Mouse (Mus musculus) layer of hippocampus, adult 2 months (tissue): Measurements from ENCODE around the gene Lyst. TPM values are rescaled to one million over a fixed set of nuclear protein-coding genes. Genes with fewer than 3 reads are reported as not detected.
A peak's percentile ranks its signal among the peaks of the same experiment; 100 is the strongest.
"Not testable (repeated sequence)": the region's sequence is repeated elsewhere in the genome, so short reads cannot be mapped to it uniquely, and the experiment has no call there.

Source experiments
- DNase-seq, 2 experiments: peaks; one replicate each; pipeline ENCODE4 v3.0.0; 2022; ENCODE audit warnings: low spot score in 2 of 2
- H3K27ac ChIP-seq: fragments of 200-600 bp; 2 replicates; pipeline ENCODE4 v1.8.1; 2022
- H3K4me3 ChIP-seq: fragments of 200-600 bp; 2 replicates; pipeline ENCODE4 v1.8.1; 2022; ENCODE audit warnings: mild to moderate bottlenecking
- CTCF ChIP-seq: fragments of 200-600 bp; conservative IDR thresholded peaks from 2 replicates; pipeline ENCODE4 v1.8.1; 2022; ENCODE audit warnings: antibody characterized with exemption, mild to moderate bottlenecking, moderate library complexity
- total RNA-seq, 2 experiments: library from RNA; stranded (reverse); gene quantifications; 2 replicates each; pipeline ENCODE4 v1.2.3; 2021

Lyst gene
- total RNA-seq, 2 experiments from 2014 or later: 96.3 to 107 TPM

DNA sequence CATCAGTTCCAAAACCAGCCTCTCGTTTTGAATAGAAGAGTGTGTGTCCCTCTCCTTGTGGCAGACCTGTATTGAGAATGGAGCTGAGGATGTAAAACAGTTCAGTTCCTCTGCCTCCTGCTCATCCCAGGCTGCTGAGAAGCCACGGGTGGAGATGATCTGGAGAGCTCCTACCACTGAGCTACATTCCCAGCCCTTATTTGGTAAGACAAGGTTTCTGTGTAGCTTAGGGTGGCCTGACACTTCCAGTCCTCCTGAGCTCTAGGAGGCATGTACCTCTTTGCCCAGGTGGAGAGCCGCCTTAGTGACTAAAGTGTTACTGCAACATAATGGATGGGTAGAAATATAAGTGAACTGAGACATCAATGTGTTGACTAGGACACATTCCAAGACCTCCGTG is 190.8 kb downstream of the Lyst start:
- no peak for TF ChIP-seq CTCF
- H3K27ac ChIP-seq: no peak overlapping the region
- H3K4me3 ChIP-seq: no peak overlapping the region
- DNase-seq: no peak

GRCm38 (mm10) chr13:13783296-13783695 is 193.1 kb downstream of the Lyst start:
- no peak for DNase-seq
- H3K4me3 ChIP-seq: no peak overlapping the region; the same call in 1 of the 2 replicates
- no peak for TF ChIP-seq CTCF
- H3K27ac ChIP-seq: no peak overlapping the region; the same call in 1 of the 2 replicates

GRCm38 (mm10) chr13:13783894-13784419 is 193.8 kb downstream of the Lyst start, which contains the start of gene Gng4:
Gene Gng4 (plus strand): TSS chr13:13784059.
- TF ChIP-seq CTCF: no peak
- H3K4me3 ChIP-seq: peak within 1 kb of the TSS; percentile 61
- DNase-seq: peak; percentile 58 to 70
- H3K27ac ChIP-seq: peak within 1 kb of the TSS; percentile 51

DNA sequence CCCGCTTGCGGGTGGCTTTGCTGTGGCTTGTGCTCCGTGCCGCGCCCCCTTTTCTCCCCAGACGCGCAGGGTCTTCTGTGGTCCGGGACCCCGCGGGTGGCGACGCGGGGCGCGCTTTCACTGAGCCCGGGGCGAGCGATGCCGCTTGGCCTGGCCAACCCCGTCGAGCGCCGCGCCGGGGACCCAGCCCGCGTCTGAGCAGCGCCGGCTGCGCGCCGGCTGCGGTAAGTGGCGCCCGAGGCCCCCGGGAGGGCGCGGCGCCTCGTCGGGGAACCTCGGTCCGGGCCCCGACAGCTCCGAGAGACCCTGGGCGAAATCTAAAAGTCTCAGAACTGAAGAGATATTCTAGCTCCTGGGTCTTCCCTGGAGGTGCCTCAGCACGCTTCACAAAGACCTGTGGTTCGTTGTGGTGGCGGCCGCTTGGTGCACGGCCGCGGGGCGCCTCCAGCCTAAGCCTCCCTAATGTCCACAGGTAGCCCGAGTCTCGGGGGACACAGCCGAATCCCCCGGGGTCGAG is 194.3 kb downstream of the Lyst start:
- H3K4me3 ChIP-seq: peak overlapping the region; percentile 61
- DNase-seq: no peak
- TF ChIP-seq CTCF: no peak
- H3K27ac ChIP-seq: no peak overlapping the region

- Histone ChIP-seq H3K27ac (no peak overlapping the region), H3K4me3 (peak overlapping the region; percentile 61)
- TF ChIP-seq CTCF: 0 out of 2 replicates have a peak, but pooled peaks have one; percentile 8
- no peak for DNase-seq
Observed at GRCm38 (mm10) chr13:13784981-13785783, 195.0 kb downstream of the Lyst start.

DNA sequence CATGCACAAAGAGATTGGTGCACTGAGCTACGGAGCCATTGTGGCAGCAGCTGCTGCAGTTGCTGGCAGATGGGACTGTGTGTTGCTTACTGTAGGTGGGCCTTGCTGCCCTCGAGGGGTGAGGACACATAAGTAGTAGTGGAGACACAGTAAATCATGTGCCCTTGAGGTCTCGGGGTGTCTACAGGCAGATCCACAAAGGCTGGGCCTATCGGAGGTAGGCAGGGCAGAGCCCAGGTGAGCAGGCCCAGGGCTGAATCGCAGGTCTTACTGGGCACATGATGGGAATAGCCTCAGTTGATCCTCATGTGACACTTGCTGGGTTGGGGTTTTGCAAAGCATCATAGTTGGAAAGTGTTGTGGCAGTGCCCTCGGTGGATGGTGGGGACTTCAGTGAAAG is 196.8 kb downstream of the Lyst start:
- no peak for TF ChIP-seq CTCF
- DNase-seq: no peak
- no peak overlapping the region for H3K4me3 ChIP-seq
- H3K27ac ChIP-seq: no peak overlapping the region

GRCm38 (mm10) chr13:13788070-13788469 is 197.9 kb downstream of the Lyst start:
- Histone ChIP-seq H3K27ac (no peak overlapping the region), H3K4me3 (no peak overlapping the region)
- no peak for TF ChIP-seq CTCF
- DNase-seq: no peak

DNA sequence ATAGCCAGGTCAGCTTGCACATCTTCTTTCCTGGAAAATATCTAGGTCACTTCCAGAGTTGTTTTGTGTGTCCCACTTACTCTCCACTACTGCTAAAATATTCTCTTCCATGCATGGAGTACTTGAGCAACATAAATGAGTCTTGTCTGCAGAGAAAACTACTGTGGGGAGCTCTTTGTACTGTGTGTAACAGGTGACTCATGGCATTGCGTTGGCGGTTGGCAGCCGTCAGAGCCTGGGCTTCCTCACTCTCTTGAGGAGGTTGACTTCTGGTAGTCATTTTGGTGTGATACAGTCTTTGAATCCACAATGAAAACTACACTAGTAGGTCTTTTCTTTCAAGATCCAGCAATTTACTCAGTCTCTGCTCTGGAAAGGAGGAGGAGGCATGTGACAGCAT is 201.8 kb downstream of the Lyst start:
- no peak for TF ChIP-seq CTCF
- peak in 1 of 2 experiments; percentile 45 for DNase-seq
- no peak overlapping the region for H3K4me3 ChIP-seq
- no peak overlapping the region for H3K27ac ChIP-seq

- Histone ChIP-seq H3K4me3 (no peak overlapping the region), H3K27ac (no peak overlapping the region)
- peak in 1 of 2 experiments; percentile 6 for DNase-seq
- no peak for TF ChIP-seq CTCF
Observed at GRCm38 (mm10) chr13:13795166-13795832, 205.1 kb downstream of the Lyst start.

DNA sequence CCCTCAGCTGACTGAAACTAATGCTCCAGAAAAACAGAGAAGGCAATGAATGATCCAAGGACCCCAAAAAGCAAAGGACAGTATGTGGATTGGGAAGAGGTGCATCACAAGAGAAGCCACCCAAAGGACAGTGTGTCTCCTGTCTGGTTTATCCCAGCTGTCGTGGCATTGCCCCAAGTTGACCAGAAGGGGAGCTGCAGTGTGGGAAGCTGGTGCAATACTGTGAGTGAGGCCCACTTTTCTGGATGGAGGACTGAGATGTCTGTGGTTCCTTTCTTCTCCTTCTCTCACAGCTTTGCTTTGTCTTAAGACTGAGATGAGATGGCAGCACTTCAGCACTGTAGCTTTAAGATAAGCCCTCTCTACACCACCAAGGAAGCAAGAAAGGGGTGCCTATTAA is 205.9 kb downstream of the Lyst start:
- TF ChIP-seq CTCF: no peak

GRCm38 (mm10) chr13:13797816-13798215 is 207.6 kb downstream of the Lyst start:
- not testable (repeated sequence) for DNase-seq, H3K4me3 ChIP-seq, H3K27ac ChIP-seq

More for the DNA sequence above, 205.9 kb downstream of the Lyst start:
- no peak for DNase-seq
- Histone ChIP-seq H3K4me3 (no peak overlapping the region), H3K27ac (no peak overlapping the region)

GRCm38 (mm10) chr13:13798775-13799174 is 208.6 kb downstream of the Lyst start:
- no peak for TF ChIP-seq CTCF
- no peak overlapping the region for H3K27ac ChIP-seq
- no peak for DNase-seq
- H3K4me3 ChIP-seq: no peak overlapping the region
